Mouse (Mus musculus): ENCODE measurements around the gene Nxpe5. TPM values are rescaled to one million over a fixed set of nuclear protein-coding genes. Genes with fewer than 3 reads are reported as not detected.

Nxpe5 gene
- polyA plus RNA-seq, 1 experiment from 2014 or later: not detected

DNA sequence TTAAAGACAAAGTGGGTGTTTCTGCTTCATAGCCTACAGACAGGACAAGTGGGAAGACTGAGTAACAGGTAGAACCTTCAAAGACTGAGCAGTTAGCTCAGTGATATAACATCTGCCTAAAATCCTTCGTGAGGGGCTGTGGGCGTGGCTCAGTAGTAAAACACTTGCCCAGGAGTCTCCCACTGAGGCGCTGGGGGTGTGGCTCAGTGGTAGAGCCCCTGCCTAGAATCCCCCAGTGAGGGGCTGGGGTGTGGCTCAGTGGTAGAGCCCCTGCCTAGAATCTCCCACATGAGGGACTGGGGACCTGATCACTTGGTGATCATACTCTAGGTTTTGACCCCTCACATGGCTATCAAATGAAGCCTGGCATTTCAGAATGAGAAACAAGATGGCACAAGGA is 32.4 kb downstream of the Nxpe5 start:
- H3K4me2 ChIP-seq: no peak overlapping the region
- WGBS: 81% methylated on average over 3 of the region's 3 CpGs
- H3K9me3 ChIP-seq (ENCODE audit: control insufficient read depth, low read length): no peaks in the 10 kb centered on the region
- H3K36me3 ChIP-seq (ENCODE audit: control insufficient read depth, insufficient read depth, low read length): peaks cover 25% of the 10 kb centered on the region
- H3K4me1 ChIP-seq (ENCODE audit: control insufficient read depth, insufficient read depth, low read length): peaks cover 16% of the 10 kb centered on the region
- no peaks in the 10 kb centered on the region for H3K27me3 ChIP-seq (ENCODE audit: control insufficient read depth, insufficient read depth, low read length)
- H3K9ac ChIP-seq (ENCODE audit: low read length): no peak overlapping the region
- H3K4me3 ChIP-seq (ENCODE audit: low read depth, low read length): no peak overlapping the region
- DNase-seq (ENCODE audit: low spot score, missing footprints) (no peak), ATAC-seq (ENCODE audit: low FRiP score) (no peak)
- H3K27ac ChIP-seq (ENCODE audit: low read depth, low read length): no peak overlapping the region

GRCm38 (mm10) chr5:138258542-138258941 is 32.8 kb downstream of the Nxpe5 start:
- H3K9me3 ChIP-seq (ENCODE audit: control insufficient read depth, low read length): no peaks in the 10 kb centered on the region
- no peak for ATAC-seq (ENCODE audit: low FRiP score)
- H3K27me3 ChIP-seq (ENCODE audit: control insufficient read depth, insufficient read depth, low read length): no peaks in the 10 kb centered on the region

DNA sequence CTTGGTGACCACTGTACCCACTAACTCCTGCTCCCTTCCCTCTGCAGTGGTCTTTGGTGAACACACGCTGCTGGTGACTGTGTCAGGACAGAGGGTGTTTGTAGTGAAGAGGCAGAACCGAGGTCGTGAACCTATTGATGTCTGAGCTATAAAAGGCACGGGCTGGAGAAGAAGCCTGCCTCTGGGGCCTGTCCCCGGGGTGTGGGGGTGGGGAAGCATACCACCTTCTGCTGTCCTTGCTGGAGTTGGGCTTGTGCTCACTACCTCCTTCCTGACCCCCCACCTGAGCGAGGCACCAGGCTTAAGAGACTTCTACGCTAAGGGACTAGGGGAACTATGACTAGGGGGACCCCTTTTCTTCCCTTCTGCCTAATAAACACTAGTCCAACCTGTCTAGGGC is 33.3 kb downstream of the Nxpe5 start:
- Histone ChIP-seq H3K9me3 (ENCODE audit: control insufficient read depth, low read length) (no peaks in the 10 kb centered on the region), H3K9ac (ENCODE audit: low read length) (no peak overlapping the region), H3K4me3 (ENCODE audit: low read depth, low read length) (no peak overlapping the region), H3K36me3 (ENCODE audit: control insufficient read depth, insufficient read depth, low read length) (peaks cover 25% of the 10 kb centered on the region), H3K27ac (ENCODE audit: low read depth, low read length) (no peak overlapping the region), H3K27me3 (ENCODE audit: control insufficient read depth, insufficient read depth, low read length) (no peaks in the 10 kb centered on the region), H3K4me2 (no peak overlapping the region), H3K4me1 (ENCODE audit: control insufficient read depth, insufficient read depth, low read length) (peaks cover 19% of the 10 kb centered on the region)
- DNase-seq (ENCODE audit: low spot score, missing footprints) (no peak), ATAC-seq (ENCODE audit: low FRiP score) (no peak)
- WGBS: 89% methylated on average over 7 of the region's 7 CpGs

More at GRCm38 (mm10) chr5:138258542-138258941, 32.8 kb downstream of the Nxpe5 start:
- no peak overlapping the region for H3K27ac ChIP-seq (ENCODE audit: low read depth, low read length)
- DNase-seq (ENCODE audit: low spot score, missing footprints): no peak
- 97% methylated on average over 6 of the region's 6 CpGs for WGBS
- H3K4me1 ChIP-seq (ENCODE audit: control insufficient read depth, insufficient read depth, low read length): peaks cover 19% of the 10 kb centered on the region
- peaks cover 25% of the 10 kb centered on the region for H3K36me3 ChIP-seq (ENCODE audit: control insufficient read depth, insufficient read depth, low read length)
- H3K9ac ChIP-seq (ENCODE audit: low read length): no peak overlapping the region
- no peak overlapping the region for H3K4me3 ChIP-seq (ENCODE audit: low read depth, low read length)
- no peak overlapping the region for H3K4me2 ChIP-seq

- DNase-seq (ENCODE audit: low spot score, missing footprints) (no peak), ATAC-seq (ENCODE audit: low FRiP score) (no peak)
- Histone ChIP-seq H3K4me3 (ENCODE audit: low read depth, low read length) (no peak overlapping the region), H3K9ac (ENCODE audit: low read length) (no peak overlapping the region), H3K4me2 (no peak overlapping the region), H3K36me3 (ENCODE audit: control insufficient read depth, insufficient read depth, low read length) (peaks cover 25% of the 10 kb centered on the region), H3K27me3 (ENCODE audit: control insufficient read depth, insufficient read depth, low read length) (no peaks in the 10 kb centered on the region), H3K4me1 (ENCODE audit: control insufficient read depth, insufficient read depth, low read length) (peaks cover 23% of the 10 kb centered on the region), H3K27ac (ENCODE audit: low read depth, low read length) (no peak overlapping the region), H3K9me3 (ENCODE audit: control insufficient read depth, low read length) (no peaks in the 10 kb centered on the region)
- WGBS: 90% methylated on average over 10 of the region's 10 CpGs
Observed at GRCm38 (mm10) chr5:138260051-138260450, 34.4 kb downstream of the Nxpe5 start.

DNA sequence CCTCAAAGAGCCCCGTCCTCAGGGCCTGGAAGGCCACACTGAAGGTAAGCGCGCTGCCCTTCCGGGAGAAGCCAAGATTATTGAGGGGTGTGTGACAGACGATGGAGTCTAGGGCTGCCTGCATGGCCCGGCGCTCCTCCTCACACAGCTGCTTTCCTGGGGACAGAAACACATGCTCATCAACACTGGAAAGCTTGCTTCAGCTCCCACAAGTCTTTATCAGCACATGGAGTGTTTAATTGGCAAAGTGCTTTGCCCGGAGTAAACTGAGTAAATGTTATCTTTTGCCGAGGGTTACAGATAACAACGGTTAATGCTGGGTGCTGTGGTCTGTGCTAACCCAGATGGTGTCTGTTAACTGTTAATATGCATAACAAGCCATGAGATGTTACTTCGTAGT is 35.1 kb downstream of the Nxpe5 start:
- Histone ChIP-seq H3K27ac (ENCODE audit: low read depth, low read length) (no peak overlapping the region), H3K9me3 (ENCODE audit: control insufficient read depth, low read length) (no peaks in the 10 kb centered on the region), H3K4me2 (no peak overlapping the region), H3K4me1 (ENCODE audit: control insufficient read depth, insufficient read depth, low read length) (peaks cover 21% of the 10 kb centered on the region), H3K9ac (ENCODE audit: low read length) (no peak overlapping the region), H3K4me3 (ENCODE audit: low read depth, low read length) (no peak overlapping the region), H3K36me3 (ENCODE audit: control insufficient read depth, insufficient read depth, low read length) (peaks cover 25% of the 10 kb centered on the region), H3K27me3 (ENCODE audit: control insufficient read depth, insufficient read depth, low read length) (no peaks in the 10 kb centered on the region)
- ATAC-seq (ENCODE audit: low FRiP score) (no peak), DNase-seq (ENCODE audit: low spot score, missing footprints) (no peak)
- WGBS: 92% methylated on average over 11 of the region's 11 CpGs

GRCm38 (mm10) chr5:138262001-138262400 is 36.3 kb downstream of the Nxpe5 start:
- no peak for ATAC-seq (ENCODE audit: low FRiP score)
- Histone ChIP-seq H3K27ac (ENCODE audit: low read depth, low read length) (no peak overlapping the region), H3K36me3 (ENCODE audit: control insufficient read depth, insufficient read depth, low read length) (peaks cover 28% of the 10 kb centered on the region), H3K4me3 (ENCODE audit: low read depth, low read length) (no peak overlapping the region), H3K27me3 (ENCODE audit: control insufficient read depth, insufficient read depth, low read length) (no peaks in the 10 kb centered on the region), H3K4me2 (no peak overlapping the region), H3K9ac (ENCODE audit: low read length) (no peak overlapping the region), H3K4me1 (ENCODE audit: control insufficient read depth, insufficient read depth, low read length) (peaks cover 16% of the 10 kb centered on the region), H3K9me3 (ENCODE audit: control insufficient read depth, low read length) (no peaks in the 10 kb centered on the region)
- 79% methylated on average over 4 of the region's 4 CpGs for WGBS
- no peak for DNase-seq (ENCODE audit: low spot score, missing footprints)

DNA sequence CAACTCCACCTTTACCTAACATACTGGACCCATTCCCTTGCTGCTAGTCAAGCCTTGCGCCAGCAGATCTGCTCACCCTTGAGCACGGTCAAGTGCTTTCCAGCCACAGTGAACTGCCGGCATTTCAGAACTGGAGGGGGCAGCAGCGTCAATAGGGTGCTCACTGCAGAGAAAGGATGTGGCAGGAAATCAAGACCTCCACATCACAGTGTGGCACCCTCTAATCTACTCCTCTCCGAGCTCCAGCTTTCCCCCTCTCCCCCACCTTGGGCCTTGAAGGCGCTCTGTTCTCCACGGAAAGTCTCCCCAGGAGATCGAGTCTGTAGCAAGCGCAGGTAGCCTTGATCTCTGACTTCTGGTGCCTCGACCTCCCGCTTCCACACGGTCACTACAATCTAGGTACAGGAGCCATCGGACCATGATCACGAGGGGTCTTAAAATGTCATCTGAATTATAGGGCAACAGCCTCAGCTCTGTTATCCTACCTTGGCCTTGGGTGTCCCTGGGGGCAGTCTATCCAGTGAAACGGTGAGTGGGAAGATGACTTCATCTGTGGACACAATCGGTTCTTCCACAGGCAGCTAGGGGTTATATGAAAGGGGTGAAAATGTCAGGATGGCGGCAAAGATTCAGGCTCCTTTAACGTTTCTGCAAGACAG is 37.0 kb downstream of the Nxpe5 start:
- H3K9ac ChIP-seq (ENCODE audit: low read length): peak overlapping the region; percentile 81
- no peak for DNase-seq (ENCODE audit: low spot score, missing footprints)
- no peak overlapping the region for H3K27ac ChIP-seq (ENCODE audit: low read depth, low read length)
- H3K36me3 ChIP-seq (ENCODE audit: control insufficient read depth, insufficient read depth, low read length): peaks cover 28% of the 10 kb centered on the region
- peak overlapping the region; percentile 66 for H3K4me3 ChIP-seq (ENCODE audit: low read depth, low read length)
- H3K27me3 ChIP-seq (ENCODE audit: control insufficient read depth, insufficient read depth, low read length): no peaks in the 10 kb centered on the region
- 71% methylated on average over 18 of the region's 18 CpGs for WGBS
- peaks cover 16% of the 10 kb centered on the region for H3K4me1 ChIP-seq (ENCODE audit: control insufficient read depth, insufficient read depth, low read length)
- peak overlapping the region; percentile 93 for H3K4me2 ChIP-seq
- no peak for ATAC-seq (ENCODE audit: low FRiP score)
- H3K9me3 ChIP-seq (ENCODE audit: control insufficient read depth, low read length): no peaks in the 10 kb centered on the region

GRCm38 (mm10) chr5:138263260-138264206 is 37.8 kb downstream of the Nxpe5 start, which contains the start of gene BC037034:
TSS of gene BC037034 (minus strand) at chr5:138264033.
- Histone ChIP-seq H3K4me2 (peak within 1 kb of the TSS; percentile 93), H3K9ac (ENCODE audit: low read length) (peak within 1 kb of the TSS; percentile 81), H3K27me3 (ENCODE audit: control insufficient read depth, insufficient read depth, low read length) (no peaks in the 10 kb centered on the region), H3K4me1 (ENCODE audit: control insufficient read depth, insufficient read depth, low read length) (peaks cover 16% of the 10 kb centered on the region), H3K4me3 (ENCODE audit: low read depth, low read length) (peak within 1 kb of the TSS; percentile 66), H3K27ac (ENCODE audit: low read depth, low read length) (no peak within 1 kb of the TSS), H3K36me3 (ENCODE audit: control insufficient read depth, insufficient read depth, low read length) (peaks cover 28% of the 10 kb centered on the region), H3K9me3 (ENCODE audit: control insufficient read depth, low read length) (no peaks in the 10 kb centered on the region)
- WGBS: 1% methylated on average over 64 of the region's 71 CpGs
- DNase-seq (ENCODE audit: low spot score, missing footprints) (peak; percentile 99), ATAC-seq (ENCODE audit: low FRiP score) (peak; percentile 91)

DNA sequence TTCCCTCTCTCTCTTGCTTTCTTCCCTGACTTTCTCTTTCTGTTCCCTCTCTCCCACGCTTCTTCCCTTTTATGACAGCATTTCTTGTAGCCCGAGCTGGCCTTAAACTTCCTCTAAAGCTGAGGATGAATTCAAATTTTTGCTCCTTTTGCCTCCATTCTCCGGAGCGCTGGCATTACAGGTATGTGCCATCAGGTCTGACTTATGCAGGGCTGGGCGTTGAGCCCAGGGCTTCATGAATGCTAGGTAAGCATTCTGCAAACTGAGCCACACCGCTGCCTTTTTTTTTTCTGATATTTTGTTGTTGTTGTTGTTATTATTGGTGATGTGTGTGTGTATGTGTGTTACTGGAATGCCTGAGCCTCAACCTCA is 38.5 kb downstream of the Nxpe5 start:
- Histone ChIP-seq H3K27ac (ENCODE audit: low read depth, low read length) (no peak overlapping the region), H3K9me3 (ENCODE audit: control insufficient read depth, low read length) (no peaks in the 10 kb centered on the region), H3K36me3 (ENCODE audit: control insufficient read depth, insufficient read depth, low read length) (peaks cover 28% of the 10 kb centered on the region), H3K9ac (ENCODE audit: low read length) (peak overlapping the region; percentile 81), H3K27me3 (ENCODE audit: control insufficient read depth, insufficient read depth, low read length) (no peaks in the 10 kb centered on the region), H3K4me1 (ENCODE audit: control insufficient read depth, insufficient read depth, low read length) (peaks cover 16% of the 10 kb centered on the region), H3K4me3 (ENCODE audit: low read depth, low read length) (peak overlapping the region; percentile 66), H3K4me2 (peak overlapping the region; percentile 93)
- ATAC-seq (ENCODE audit: low FRiP score) (no peak), DNase-seq (ENCODE audit: low spot score, missing footprints) (no peak)
- 18% methylated on average over 6 of the region's 6 CpGs for WGBS

Data from midbrain, embryonic 11.5 days (tissue).